Mouse (Mus musculus): Measurements from ENCODE around the gene Msl1. TPM values are rescaled to one million over a fixed set of nuclear protein-coding genes. Genes with fewer than 3 reads are reported as not detected.

Msl1 gene
- polyA plus RNA-seq, 1 experiment from 2014 or later: 28.0 TPM

GRCm38 (mm10) chr11:98781851-98782512 lies 13.3 kb upstream of the Msl1 start:
- Histone ChIP-seq H3K27ac (ENCODE audit: low read depth, low read length) (peak overlapping the region; percentile 55; the same call in 1 of the 2 replicates), H3K4me1 (replicated peaks; ENCODE audit: control insufficient read depth, insufficient read depth, low read length) (peaks cover 25% of the 10 kb centered on the region), H3K9ac (ENCODE audit: low read depth, low read length) (peak overlapping the region; percentile 19), H3K27me3 (ENCODE audit: control insufficient read depth, insufficient read depth, low read length) (no peaks in the 10 kb centered on the region), H3K9me3 (ENCODE audit: control insufficient read depth, low read length) (no peaks in the 10 kb centered on the region), H3K4me3 (ENCODE audit: low read depth, low read length) (no peak overlapping the region), H3K36me3 (ENCODE audit: control insufficient read depth, insufficient read depth, low read length) (no peaks in the 10 kb centered on the region), H3K4me2 (replicated peaks; ENCODE audit: low read depth, low read length) (peak overlapping the region; percentile 29; the same call in 1 of the 2 replicates)
- DNase-seq (ENCODE audit: low spot score) (peak; percentile 54), ATAC-seq (ENCODE audit: low FRiP score) (no peak)
- 11% methylated on average over 12 of the region's 14 CpGs for WGBS

- Histone ChIP-seq H3K4me2 (replicated peaks; ENCODE audit: low read depth, low read length) (peak overlapping the region; percentile 29), H3K9me3 (ENCODE audit: control insufficient read depth, low read length) (no peaks in the 10 kb centered on the region), H3K9ac (ENCODE audit: low read depth, low read length) (peak overlapping the region; percentile 42; the same call in 1 of the 2 replicates), H3K27ac (ENCODE audit: low read depth, low read length) (peak overlapping the region; percentile 55), H3K36me3 (ENCODE audit: control insufficient read depth, insufficient read depth, low read length) (no peaks in the 10 kb centered on the region), H3K27me3 (ENCODE audit: control insufficient read depth, insufficient read depth, low read length) (no peaks in the 10 kb centered on the region), H3K4me3 (ENCODE audit: low read depth, low read length) (no peak overlapping the region), H3K4me1 (replicated peaks; ENCODE audit: control insufficient read depth, insufficient read depth, low read length) (peaks cover 25% of the 10 kb centered on the region)
- 1% methylated on average over 17 of the region's 17 CpGs for WGBS
- DNase-seq (ENCODE audit: low spot score) (no peak), ATAC-seq (ENCODE audit: low FRiP score) (peak; percentile 22; the same call in 1 of the 2 replicates)
Observed at GRCm38 (mm10) chr11:98782651-98783235, 12.6 kb upstream of the Msl1 start.

- peak; percentile 56; the same call in 1 of the 2 replicates for ATAC-seq (ENCODE audit: low FRiP score)
- no peaks in the 10 kb centered on the region for H3K36me3 ChIP-seq (ENCODE audit: control insufficient read depth, insufficient read depth, low read length)
- 2% methylated on average over 20 of the region's 20 CpGs for WGBS
Observed at GRCm38 (mm10) chr11:98783236-98783696, 12.1 kb upstream of the Msl1 start.

GRCm38 (mm10) chr11:98784139-98784538 lies 11.2 kb upstream of the Msl1 start:
- no peak for DNase-seq (ENCODE audit: low spot score)
- Histone ChIP-seq H3K27me3 (ENCODE audit: control insufficient read depth, insufficient read depth, low read length) (no peaks in the 10 kb centered on the region), H3K4me3 (ENCODE audit: low read depth, low read length) (no peak overlapping the region), H3K4me1 (replicated peaks; ENCODE audit: control insufficient read depth, insufficient read depth, low read length) (peaks cover 25% of the 10 kb centered on the region), H3K36me3 (ENCODE audit: control insufficient read depth, insufficient read depth, low read length) (no peaks in the 10 kb centered on the region), H3K27ac (ENCODE audit: low read depth, low read length) (no peak overlapping the region), H3K4me2 (replicated peaks; ENCODE audit: low read depth, low read length) (no peak overlapping the region), H3K9me3 (ENCODE audit: control insufficient read depth, low read length) (no peaks in the 10 kb centered on the region), H3K9ac (ENCODE audit: low read depth, low read length) (no peak overlapping the region)
- ATAC-seq (ENCODE audit: low FRiP score): no peak
- 72% methylated on average over 4 of the region's 4 CpGs for WGBS

More at GRCm38 (mm10) chr11:98783236-98783696, 12.1 kb upstream of the Msl1 start:
- Histone ChIP-seq H3K4me3 (ENCODE audit: low read depth, low read length) (0 out of 2 replicates have a peak overlapping the region, but pooled peaks have one; percentile 1), H3K4me2 (replicated peaks; ENCODE audit: low read depth, low read length) (peak overlapping the region; percentile 29), H3K4me1 (replicated peaks; ENCODE audit: control insufficient read depth, insufficient read depth, low read length) (peaks cover 25% of the 10 kb centered on the region), H3K27ac (ENCODE audit: low read depth, low read length) (peak overlapping the region; percentile 55), H3K9ac (ENCODE audit: low read depth, low read length) (peak overlapping the region; percentile 42; the same call in 1 of the 2 replicates), H3K9me3 (ENCODE audit: control insufficient read depth, low read length) (no peaks in the 10 kb centered on the region), H3K27me3 (ENCODE audit: control insufficient read depth, insufficient read depth, low read length) (no peaks in the 10 kb centered on the region)
- DNase-seq (ENCODE audit: low spot score): peak; percentile 75

DNA sequence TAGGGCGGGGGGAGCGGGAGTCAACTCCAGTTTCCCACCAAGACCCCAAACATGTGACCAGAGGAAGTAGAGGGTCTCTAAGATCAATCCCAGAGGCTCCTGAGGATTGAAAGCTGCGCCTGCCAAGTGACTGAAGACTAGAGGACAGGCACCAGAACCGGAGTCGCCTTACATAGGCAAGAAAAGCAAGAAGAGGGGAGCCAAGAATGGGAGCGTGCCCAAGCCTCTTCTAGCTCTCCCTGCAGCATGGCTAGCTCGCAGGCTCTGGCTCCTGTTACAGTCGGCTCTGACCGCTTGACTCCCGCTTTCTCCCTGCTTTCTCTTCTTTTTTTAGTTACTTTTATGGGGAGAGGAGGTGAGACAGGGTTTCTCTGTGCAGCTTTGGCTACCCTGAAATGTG lies 10.1 kb upstream of the Msl1 start:
- H3K4me3 ChIP-seq (ENCODE audit: low read depth, low read length): no peak overlapping the region
- H3K9me3 ChIP-seq (ENCODE audit: control insufficient read depth, low read length): no peaks in the 10 kb centered on the region
- WGBS: 57% methylated on average over 10 of the region's 10 CpGs
- H3K27ac ChIP-seq (ENCODE audit: low read depth, low read length): no peak overlapping the region
- no peak for ATAC-seq (ENCODE audit: low FRiP score)
- no peaks in the 10 kb centered on the region for H3K27me3 ChIP-seq (ENCODE audit: control insufficient read depth, insufficient read depth, low read length)
- H3K9ac ChIP-seq (ENCODE audit: low read depth, low read length): no peak overlapping the region
- no peak for DNase-seq (ENCODE audit: low spot score)
- H3K36me3 ChIP-seq (ENCODE audit: control insufficient read depth, insufficient read depth, low read length): no peaks in the 10 kb centered on the region
- peaks cover 28% of the 10 kb centered on the region for H3K4me1 ChIP-seq (replicated peaks; ENCODE audit: control insufficient read depth, insufficient read depth, low read length)
- H3K4me2 ChIP-seq (replicated peaks; ENCODE audit: low read depth, low read length): no peak overlapping the region

GRCm38 (mm10) chr11:98785772-98786281 lies 9.5 kb upstream of the Msl1 start:
- WGBS: 11% methylated on average over 12 of the region's 12 CpGs
- Histone ChIP-seq H3K9ac (ENCODE audit: low read depth, low read length) (no peak overlapping the region), H3K4me3 (ENCODE audit: low read depth, low read length) (no peak overlapping the region), H3K4me1 (replicated peaks; ENCODE audit: control insufficient read depth, insufficient read depth, low read length) (peaks cover 28% of the 10 kb centered on the region), H3K27me3 (ENCODE audit: control insufficient read depth, insufficient read depth, low read length) (no peaks in the 10 kb centered on the region), H3K9me3 (ENCODE audit: control insufficient read depth, low read length) (no peaks in the 10 kb centered on the region), H3K4me2 (replicated peaks; ENCODE audit: low read depth, low read length) (no peak overlapping the region), H3K36me3 (ENCODE audit: control insufficient read depth, insufficient read depth, low read length) (no peaks in the 10 kb centered on the region), H3K27ac (ENCODE audit: low read depth, low read length) (no peak overlapping the region)
- DNase-seq (ENCODE audit: low spot score) (peak; percentile 64), ATAC-seq (ENCODE audit: low FRiP score) (no peak)

- no peak overlapping the region for H3K4me3 ChIP-seq (ENCODE audit: low read depth, low read length)
Observed at GRCm38 (mm10) chr11:98786359-98787214, 8.7 kb upstream of the Msl1 start.

DNA sequence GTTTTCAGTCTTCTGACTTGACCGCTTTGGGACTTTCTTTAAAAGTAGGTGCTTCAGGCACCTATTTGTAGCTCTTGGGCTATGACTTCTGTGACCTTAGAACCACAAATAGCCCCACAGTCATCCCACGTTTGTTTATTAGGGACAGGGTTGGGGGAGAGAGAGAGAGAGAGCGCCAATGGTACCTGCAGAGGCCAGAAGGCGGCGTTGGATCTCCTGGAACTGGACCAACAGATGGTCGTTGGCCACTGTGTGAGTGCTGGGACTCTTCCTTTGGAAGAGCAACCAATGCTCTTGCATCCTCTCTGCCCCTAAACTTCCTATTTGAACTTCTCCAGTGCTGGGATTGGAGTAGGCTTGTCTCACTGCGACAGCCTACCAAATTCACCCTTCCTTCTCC lies 8.1 kb upstream of the Msl1 start:
- WGBS: 35% methylated on average over 7 of the region's 7 CpGs
- Histone ChIP-seq H3K4me3 (ENCODE audit: low read depth, low read length) (no peak overlapping the region), H3K9me3 (ENCODE audit: control insufficient read depth, low read length) (no peaks in the 10 kb centered on the region), H3K36me3 (ENCODE audit: control insufficient read depth, insufficient read depth, low read length) (no peaks in the 10 kb centered on the region), H3K4me1 (replicated peaks; ENCODE audit: control insufficient read depth, insufficient read depth, low read length) (peaks cover 21% of the 10 kb centered on the region), H3K27me3 (ENCODE audit: control insufficient read depth, insufficient read depth, low read length) (no peaks in the 10 kb centered on the region), H3K4me2 (replicated peaks; ENCODE audit: low read depth, low read length) (no peak overlapping the region), H3K9ac (ENCODE audit: low read depth, low read length) (no peak overlapping the region), H3K27ac (ENCODE audit: low read depth, low read length) (no peak overlapping the region)
- DNase-seq (ENCODE audit: low spot score): no peak
- ATAC-seq (ENCODE audit: low FRiP score): 0 out of 2 replicates have a peak, but pooled peaks have one; percentile 12

More at GRCm38 (mm10) chr11:98786359-98787214, 8.7 kb upstream of the Msl1 start:
- Histone ChIP-seq H3K27me3 (ENCODE audit: control insufficient read depth, insufficient read depth, low read length) (no peaks in the 10 kb centered on the region), H3K9ac (ENCODE audit: low read depth, low read length) (no peak overlapping the region), H3K4me1 (replicated peaks; ENCODE audit: control insufficient read depth, insufficient read depth, low read length) (peaks cover 27% of the 10 kb centered on the region), H3K27ac (ENCODE audit: low read depth, low read length) (no peak overlapping the region), H3K9me3 (ENCODE audit: control insufficient read depth, low read length) (no peaks in the 10 kb centered on the region), H3K4me2 (replicated peaks; ENCODE audit: low read depth, low read length) (0 out of 2 replicates have a peak overlapping the region, but pooled peaks have one; percentile 4), H3K36me3 (ENCODE audit: control insufficient read depth, insufficient read depth, low read length) (no peaks in the 10 kb centered on the region)
- 8% methylated on average over 14 of the region's 15 CpGs for WGBS
- ATAC-seq (ENCODE audit: low FRiP score) (peak; percentile 43; the same call in 1 of the 2 replicates), DNase-seq (ENCODE audit: low spot score) (peak; percentile 98)

All from hindbrain, embryonic 11.5 days (tissue).